Mouse (Mus musculus) intestine, embryonic 15.5 days (tissue): ENCODE measurements around the gene Atp5j2. TPM values are rescaled to one million over a fixed set of nuclear protein-coding genes. Genes with fewer than 3 reads are reported as not detected.
"Not testable (repeated sequence)": the region's sequence is repeated elsewhere in the genome, so short reads cannot be mapped to it uniquely, and the experiment has no call there.

ENCODE experiments used
- ATAC-seq: fragments of 200-750 bp; cut with Nextera tagmentation; 2 replicates; pipeline ENCODE4 v1.8.0; 2017; ENCODE audit warnings: moderate TSS enrichment, moderate library complexity
- H3K27ac ChIP-seq: fragments of 300-500 bp; sonication (generic); 2 replicates; pipeline ENCODE4 v1.5.1; 2015; ENCODE audit warnings: mild to moderate bottlenecking, inconsistent platforms
- H3K27me3 ChIP-seq: fragments of 300-500 bp; sonication (generic); replicated peaks from 2 replicates; pipeline ENCODE4 v1.6.1; 2015; ENCODE audit warnings: inconsistent platforms
- H3K36me3 ChIP-seq: fragments of 300-500 bp; sonication (generic); 2 replicates; pipeline ENCODE4 v1.6.1; 2015; ENCODE audit warnings: inconsistent platforms
- H3K4me1 ChIP-seq: fragments of 300-500 bp; sonication (generic); replicated peaks from 2 replicates; pipeline ENCODE4 v1.6.1; 2015; ENCODE audit warnings: inconsistent platforms
- H3K4me2 ChIP-seq: fragments of 300-500 bp; sonication (generic); replicated peaks from 2 replicates; pipeline ENCODE4 v1.6.1; 2015; ENCODE audit warnings: mild to moderate bottlenecking, inconsistent platforms
- H3K4me3 ChIP-seq: fragments of 300-500 bp; sonication (generic); replicated peaks from 2 replicates; pipeline ENCODE4 v1.5.1; 2015; ENCODE audit warnings: inconsistent platforms
- H3K9ac ChIP-seq: fragments of 300-500 bp; sonication (generic); 2 replicates; pipeline ENCODE4 v1.6.1; 2015; ENCODE audit warnings: inconsistent platforms
- H3K9me3 ChIP-seq: fragments of 300-500 bp; sonication (generic); 2 replicates; pipeline ENCODE4 v1.6.1; 2016; ENCODE audit warnings: inconsistent platforms
- WGBS: fragments of 180-500 bp; shearing (Covaris S2); methylation state at CpG from one replicate; pipeline ENCODE4 v1.1.7; 2015; 5-methylcytosine and 5-hydroxymethylcytosine counted together
- polyA plus RNA-seq: library from polyadenylated mRNA; unstranded; fragments of >200 nt; fragmentation: Nextera tagmentation; extraction: Ambion mirVana; gene quantifications from 2 replicates; pipeline ENCODE4 v1.2.1, GENCODE M21; 2015

Atp5j2 gene
- 899 and 947 TPM in 2 replicates for polyA plus RNA-seq

DNA sequence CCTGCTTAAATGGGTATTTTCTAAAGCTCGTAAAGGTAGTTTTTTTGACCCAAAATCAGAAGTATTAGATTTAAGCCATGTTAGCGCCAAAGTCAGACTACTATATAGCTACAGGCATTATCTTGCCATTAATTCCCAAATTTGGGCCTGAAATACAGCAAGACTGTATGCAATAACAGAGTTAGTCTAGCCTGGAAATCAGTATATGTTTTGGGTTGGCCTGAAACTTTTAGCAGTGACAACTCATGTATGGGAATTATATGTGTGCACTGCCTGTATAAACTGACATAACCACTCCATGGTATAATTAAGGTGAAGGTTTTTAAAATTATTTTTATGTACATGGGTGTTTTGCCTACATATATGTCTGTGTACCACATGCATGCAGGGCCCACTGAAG is at the start of gene Atp5j2:
Atp5j2 (minus strand) TSS at position 101 of the 400 bp plus-strand sequence.
- Histone ChIP-seq H3K4me2 (peak within 1 kb of the TSS; percentile 64), H3K27me3 (no peaks in the 10 kb centered on the region), H3K27ac (peak within 1 kb of the TSS; percentile 88), H3K9ac (peak within 1 kb of the TSS; percentile 89), H3K4me3 (peak within 1 kb of the TSS; percentile 76), H3K36me3 (peaks cover 8% of the 10 kb centered on the region; the same call in 1 of the 2 replicates), H3K9me3 (no peaks in the 10 kb centered on the region), H3K4me1 (peaks cover 9% of the 10 kb centered on the region)
- no peak for ATAC-seq
- WGBS: 90% methylated on average over 2 of the region's 2 CpGs

DNA sequence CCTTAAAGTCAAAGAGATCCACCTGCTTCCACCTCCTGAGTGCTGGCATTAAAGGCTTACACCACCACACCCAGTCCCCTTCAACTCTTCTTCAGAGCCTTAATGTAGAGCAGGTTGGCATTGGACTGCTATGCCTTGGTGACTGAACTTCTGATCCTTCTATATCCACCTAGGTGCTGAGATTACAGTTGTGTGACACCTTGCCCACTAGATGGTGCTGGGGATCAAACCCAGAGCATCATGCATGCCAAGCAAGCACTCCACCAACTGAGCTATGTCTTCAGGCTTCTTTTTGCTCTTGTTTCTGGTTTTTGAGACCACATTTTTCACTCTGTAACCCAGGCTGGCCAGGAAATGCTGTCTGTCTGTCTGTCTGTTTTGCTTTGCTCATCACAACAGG is 42.8 kb upstream of the Atp5j2 start:
- Histone ChIP-seq H3K4me2 (no peak overlapping the region), H3K4me1 (peaks cover 6% of the 10 kb centered on the region; the same call in 1 of the 2 replicates), H3K9ac (no peak overlapping the region), H3K27ac (no peak overlapping the region), H3K4me3 (no peak overlapping the region), H3K27me3 (no peaks in the 10 kb centered on the region), H3K9me3 (no peaks in the 10 kb centered on the region), H3K36me3 (peaks cover 13% of the 10 kb centered on the region)
- ATAC-seq: no peak

DNA sequence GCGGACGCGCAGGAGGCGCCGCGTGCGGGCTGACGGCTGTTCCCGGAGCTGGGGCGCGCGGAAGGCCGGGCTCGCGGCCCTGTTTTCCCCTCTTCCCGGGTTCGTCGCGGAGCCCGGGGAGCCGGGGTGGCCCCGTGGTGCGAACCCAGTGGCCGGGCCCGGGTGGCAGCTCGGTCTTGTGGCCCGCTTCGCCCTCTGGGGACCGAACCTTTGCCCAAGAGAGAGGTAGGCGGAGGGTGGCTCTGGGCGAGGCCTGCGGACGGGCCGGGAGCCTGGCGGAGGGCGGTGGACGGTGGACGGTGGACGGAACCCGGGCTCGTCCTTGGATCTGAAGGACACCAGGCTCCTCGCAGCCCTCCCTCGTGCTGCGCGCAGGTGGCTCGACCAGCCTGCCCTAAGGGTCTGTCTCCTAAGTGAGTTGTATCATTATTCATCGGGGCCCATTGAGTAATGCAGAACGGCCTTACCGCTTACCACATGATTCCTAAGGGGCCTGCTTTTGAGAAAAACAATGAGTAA is 40.1 kb upstream of the Atp5j2 start:
- peak overlapping the region; percentile 91 for H3K27ac ChIP-seq
- WGBS: under 1% methylated on average over 48 of the region's 49 CpGs
- peak overlapping the region; percentile 69 for H3K4me2 ChIP-seq
- H3K27me3 ChIP-seq: no peaks in the 10 kb centered on the region
- H3K36me3 ChIP-seq: peaks cover 4% of the 10 kb centered on the region
- ATAC-seq: peak; percentile 77
- peak overlapping the region; percentile 96 for H3K9ac ChIP-seq
- peaks cover 6% of the 10 kb centered on the region; the same call in 1 of the 2 replicates for H3K4me1 ChIP-seq
- no peaks in the 10 kb centered on the region for H3K9me3 ChIP-seq
- peak overlapping the region; percentile 93 for H3K4me3 ChIP-seq

DNA sequence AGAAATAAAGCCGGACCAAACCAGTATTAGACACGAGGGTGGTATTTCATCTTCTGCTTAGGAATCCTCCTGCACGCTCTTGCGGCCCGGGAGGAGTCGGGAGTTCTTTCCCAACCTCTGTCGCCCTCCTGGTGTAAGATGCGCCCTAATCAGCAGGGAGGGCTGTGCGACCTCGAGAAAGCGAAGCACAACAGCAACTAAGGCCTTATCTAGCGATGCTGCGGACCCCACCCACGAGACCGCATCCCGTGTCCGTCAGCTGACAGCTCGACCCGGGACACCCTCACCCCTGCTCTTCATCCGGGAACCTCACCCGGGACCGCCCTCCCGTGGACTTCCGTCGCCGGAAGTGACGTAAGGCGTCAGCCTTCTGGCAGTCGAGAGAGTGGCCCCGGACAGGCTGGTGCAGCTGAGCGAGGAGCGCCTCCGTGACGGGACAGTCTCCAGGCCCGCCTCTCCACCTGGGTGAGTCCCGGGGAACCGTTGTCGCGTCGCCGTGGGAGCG is 39.6 kb upstream of the Atp5j2 start, which contains the start of gene Zfp655:
Zfp655 (plus strand) TSS at position 349 of the 505 bp plus-strand sequence.
- H3K36me3 ChIP-seq: peaks cover 4% of the 10 kb centered on the region
- H3K4me1 ChIP-seq: peaks cover 6% of the 10 kb centered on the region; the same call in 1 of the 2 replicates
- ATAC-seq: peak; percentile 98
- H3K4me2 ChIP-seq: peak within 1 kb of the TSS; percentile 69
- peak within 1 kb of the TSS; percentile 96 for H3K9ac ChIP-seq
- peak within 1 kb of the TSS; percentile 91 for H3K27ac ChIP-seq
- no peaks in the 10 kb centered on the region for H3K27me3 ChIP-seq
- WGBS: 0% methylated on average over 42 of the region's 42 CpGs
- H3K4me3 ChIP-seq: peak within 1 kb of the TSS; percentile 93
- H3K9me3 ChIP-seq: no peaks in the 10 kb centered on the region

DNA sequence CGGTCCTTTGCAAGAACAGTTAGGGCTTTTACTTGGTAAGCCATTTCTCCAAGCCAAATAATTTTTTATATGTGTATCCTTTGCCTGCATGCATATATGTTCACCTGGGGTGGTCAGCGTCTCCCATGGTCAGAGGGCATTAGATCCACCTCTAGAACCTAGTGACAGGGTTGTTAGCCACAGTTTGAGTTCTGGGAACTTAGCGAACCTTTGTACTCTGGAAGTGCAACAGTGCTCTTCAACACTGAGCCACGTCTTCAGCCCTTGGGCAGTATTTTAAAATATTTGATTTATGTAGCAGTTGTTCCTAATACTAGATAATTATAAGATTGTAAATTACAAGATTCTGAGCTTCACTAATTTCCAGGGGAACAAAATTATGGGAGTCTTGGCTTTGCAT is 38.8 kb upstream of the Atp5j2 start:
- no peak for ATAC-seq
- Histone ChIP-seq H3K27ac (no peak overlapping the region; the same call in 1 of the 2 replicates), H3K9ac (no peak overlapping the region), H3K4me2 (peak overlapping the region; percentile 69), H3K36me3 (peaks cover 4% of the 10 kb centered on the region), H3K4me1 (peaks cover 6% of the 10 kb centered on the region; the same call in 1 of the 2 replicates), H3K4me3 (no peak overlapping the region), H3K27me3 (no peaks in the 10 kb centered on the region), H3K9me3 (no peaks in the 10 kb centered on the region)
- 79% methylated on average over 4 of the region's 4 CpGs for WGBS

- not testable (repeated sequence) for H3K4me3 ChIP-seq, H3K36me3 ChIP-seq, H3K9me3 ChIP-seq, H3K4me1 ChIP-seq, H3K9ac ChIP-seq, H3K27ac ChIP-seq, ATAC-seq, H3K4me2 ChIP-seq, H3K27me3 ChIP-seq
- 86% methylated on average over 6 of the region's 6 CpGs for WGBS
Measured at GRCm38 (mm10) chr5:145229283-145229682, 37.4 kb upstream of the Atp5j2 start.

GRCm38 (mm10) chr5:145226453-145226852 is 34.6 kb upstream of the Atp5j2 start:
- H3K27ac ChIP-seq: no peak overlapping the region
- ATAC-seq: no peak
- no peak overlapping the region for H3K4me3 ChIP-seq
- no peak overlapping the region for H3K4me2 ChIP-seq
- H3K9ac ChIP-seq: no peak overlapping the region
- 48% methylated on average over 2 of the region's 2 CpGs for WGBS
- H3K4me1 ChIP-seq: no peaks in the 10 kb centered on the region; the same call in 1 of the 2 replicates
- no peaks in the 10 kb centered on the region for H3K9me3 ChIP-seq
- H3K36me3 ChIP-seq: 0 out of 2 replicates have a peak, but pooled peaks cover 3% of the 10 kb centered on the region
- no peaks in the 10 kb centered on the region for H3K27me3 ChIP-seq

- peaks cover 20% of the 10 kb centered on the region for H3K36me3 ChIP-seq
- no peaks in the 10 kb centered on the region for H3K9me3 ChIP-seq
- H3K27ac ChIP-seq: no peak overlapping the region
- H3K4me2 ChIP-seq: no peak overlapping the region
- ATAC-seq: peak; percentile 26
- no peak overlapping the region for H3K9ac ChIP-seq
- no peak overlapping the region for H3K4me3 ChIP-seq
- no peaks in the 10 kb centered on the region for H3K4me1 ChIP-seq
- 78% methylated on average over 12 of the region's 12 CpGs for WGBS
- H3K27me3 ChIP-seq: no peaks in the 10 kb centered on the region
Measured at GRCm38 (mm10) chr5:145223395-145223794, 31.5 kb upstream of the Atp5j2 start.

- peak; percentile 91 for ATAC-seq
- Histone ChIP-seq H3K9ac (no peak overlapping the region), H3K4me2 (no peak overlapping the region), H3K27ac (no peak overlapping the region), H3K9me3 (no peaks in the 10 kb centered on the region), H3K4me3 (no peak overlapping the region), H3K36me3 (peaks cover 20% of the 10 kb centered on the region), H3K27me3 (no peaks in the 10 kb centered on the region), H3K4me1 (no peaks in the 10 kb centered on the region)
- WGBS: 66% methylated on average over 5 of the region's 5 CpGs
Measured at GRCm38 (mm10) chr5:145222840-145223239, 31.0 kb upstream of the Atp5j2 start.

GRCm38 (mm10) chr5:145219981-145220380 is 28.1 kb upstream of the Atp5j2 start:
- Histone ChIP-seq H3K4me3 (no peak overlapping the region), H3K27ac (no peak overlapping the region), H3K9ac (no peak overlapping the region), H3K4me2 (no peak overlapping the region), H3K9me3 (no peaks in the 10 kb centered on the region), H3K36me3 (peaks cover 20% of the 10 kb centered on the region), H3K4me1 (no peaks in the 10 kb centered on the region), H3K27me3 (no peaks in the 10 kb centered on the region)
- no peak for ATAC-seq
- WGBS: 94% methylated on average over 8 of the region's 8 CpGs

DNA sequence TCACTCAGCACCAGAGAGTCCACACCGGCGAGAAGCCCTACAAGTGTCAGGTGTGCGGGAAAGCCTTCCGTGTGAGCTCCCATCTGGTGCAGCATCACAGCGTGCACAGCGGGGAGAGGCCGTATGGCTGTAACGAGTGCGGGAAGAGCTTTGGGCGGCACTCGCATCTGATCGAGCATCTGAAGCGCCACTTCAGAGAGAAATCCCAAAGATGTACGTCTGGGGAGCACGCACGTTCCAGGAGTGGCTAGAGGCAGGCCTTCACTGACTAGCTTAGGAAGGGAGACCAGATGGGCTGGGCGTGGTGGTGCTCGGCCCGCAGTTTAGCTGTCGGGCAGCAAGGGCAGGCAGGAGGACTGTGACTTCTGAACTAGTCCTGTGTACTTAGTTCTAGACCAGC is 26.8 kb upstream of the Atp5j2 start:
- Histone ChIP-seq H3K9me3 (no peaks in the 10 kb centered on the region), H3K4me2 (no peak overlapping the region), H3K27ac (no peak overlapping the region), H3K4me1 (no peaks in the 10 kb centered on the region), H3K9ac (no peak overlapping the region), H3K4me3 (no peak overlapping the region), H3K27me3 (no peaks in the 10 kb centered on the region), H3K36me3 (peaks cover 20% of the 10 kb centered on the region)
- WGBS: 93% methylated on average over 20 of the region's 20 CpGs
- ATAC-seq: no peak

- H3K36me3 ChIP-seq: peaks cover 20% of the 10 kb centered on the region
- no peak overlapping the region for H3K4me2 ChIP-seq
- no peak for ATAC-seq
- no peaks in the 10 kb centered on the region for H3K27me3 ChIP-seq
- no peaks in the 10 kb centered on the region for H3K4me1 ChIP-seq
- 96% methylated on average over 21 of the region's 21 CpGs for WGBS
- no peak overlapping the region for H3K4me3 ChIP-seq
- H3K9me3 ChIP-seq: no peaks in the 10 kb centered on the region
- H3K9ac ChIP-seq: no peak overlapping the region
- H3K27ac ChIP-seq: no peak overlapping the region
Measured at GRCm38 (mm10) chr5:145218206-145218605, 26.3 kb upstream of the Atp5j2 start.

DNA sequence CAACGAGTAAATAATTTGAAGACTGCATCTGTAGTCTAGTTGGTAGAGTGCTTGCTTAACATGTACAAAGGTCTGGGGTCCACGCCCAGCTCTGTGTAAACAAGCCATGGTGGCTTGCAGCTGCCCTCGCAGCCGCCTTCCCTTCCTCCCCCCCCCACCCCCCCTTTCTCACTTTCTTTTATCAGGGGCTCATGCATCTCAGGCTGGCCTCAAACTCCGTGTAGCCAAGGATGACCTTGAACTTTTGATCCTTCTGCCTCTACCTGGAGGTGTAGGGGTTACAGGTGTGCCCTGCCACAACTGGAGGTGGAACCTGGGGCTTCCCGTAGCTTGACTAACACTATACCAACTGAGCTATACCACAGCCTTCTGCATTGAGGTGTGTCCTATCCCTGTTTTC is 25.9 kb upstream of the Atp5j2 start:
- Histone ChIP-seq H3K4me2 (no peak overlapping the region; the same call in 1 of the 2 replicates), H3K36me3 (peaks cover 20% of the 10 kb centered on the region), H3K9ac (no peak overlapping the region), H3K4me1 (no peaks in the 10 kb centered on the region), H3K9me3 (no peaks in the 10 kb centered on the region), H3K4me3 (no peak overlapping the region), H3K27ac (no peak overlapping the region), H3K27me3 (no peaks in the 10 kb centered on the region)
- 68% methylated on average over 6 of the region's 6 CpGs for WGBS
- peak; percentile 89 for ATAC-seq
